Mouse (Mus musculus) embryonic fibroblast, embryonic 13.5 days (primary cell): ENCODE measurements around the gene Heatr5b. TPM values are rescaled to one million over a fixed set of nuclear protein-coding genes. Genes with fewer than 3 reads are reported as not detected.

Experiments used
- H3K27ac ChIP-seq: 2 replicates; pipeline ENCODE4 v1.5.1; 2012; ENCODE audit warnings: low read length, control low read depth, inconsistent platforms; ENCODE audit not compliant: insufficient read depth
- H3K4me1 ChIP-seq: 2 replicates; pipeline ENCODE4 v1.6.1; 2011; ENCODE audit warnings: low read length; ENCODE audit not compliant: control insufficient read depth, insufficient read depth
- H3K4me3 ChIP-seq: 2 replicates; pipeline ENCODE4 v1.5.1; 2011; ENCODE audit warnings: mild to moderate bottlenecking, control low read depth, low read length; ENCODE audit not compliant: insufficient read depth
- CTCF ChIP-seq: IDR thresholded peaks from 2 replicates; pipeline ENCODE4 v1.5.1; 2011; ENCODE audit warnings: mild to moderate bottlenecking, control low read depth, low read length, moderate library complexity, borderline replicate concordance; ENCODE audit not compliant: insufficient read depth
- POLR2A ChIP-seq: IDR thresholded peaks from 2 replicates; pipeline ENCODE4 v1.6.1; 2011; ENCODE audit warnings: low read depth, mild to moderate bottlenecking, control low read depth, low read length, moderate library complexity
- polyA plus RNA-seq: library from polyadenylated mRNA; stranded (reverse); fragments of >200 nt; gene quantifications from 2 replicates; pipeline ENCODE4 v1.2.4, GENCODE M21; 2011; ENCODE audit warnings: low read depth; ENCODE audit not compliant: missing spikeins, insufficient read length

Gene Heatr5b
- polyA plus RNA-seq, 1 experiment: 28.5 TPM

- no peak overlapping the region for H3K27ac ChIP-seq
- no peak overlapping the region for H3K4me3 ChIP-seq
- H3K4me1 ChIP-seq: no peaks in the 10 kb centered on the region
- TF ChIP-seq CTCF (no peak), POLR2A (no peak)
These were observed 126.7 kb downstream of the Heatr5b start for GRCm38 (mm10) chr17:78708422-78708821.

GRCm38 (mm10) chr17:78702988-78703387 is 132.2 kb downstream of the Heatr5b start:
- Histone ChIP-seq H3K4me3 (no peak overlapping the region), H3K4me1 (no peaks in the 10 kb centered on the region), H3K27ac (no peak overlapping the region)
- no peak for TF ChIP-seq CTCF
- no peak for TF ChIP-seq POLR2A

Other genes with a start within 250 kb of the Heatr5b start
- 26.6 and 29.2 TPM in 2 replicates for gene Strn, start 98.2 kb downstream of the Heatr5b start, polyA plus RNA-seq
- 34.6 and 43.3 TPM in 2 replicates for gene Gpatch11, start 203 bp upstream of the Heatr5b start, polyA plus RNA-seq
- 43.8 and 51.7 TPM in 2 replicates for gene Eif2ak2, start 47.2 kb upstream of the Heatr5b start, polyA plus RNA-seq
- gene Sult6b1, start 71.6 kb upstream of the Heatr5b start, polyA plus RNA-seq: not detected in 2 replicates
- gene Cebpzos, start 81.1 kb upstream of the Heatr5b start, polyA plus RNA-seq: 26.3 and 30.8 TPM in 2 replicates
- gene Cebpz, start 101.7 kb upstream of the Heatr5b start, polyA plus RNA-seq: 40.3 and 44.0 TPM in 2 replicates
- gene Ndufaf7, start 101.8 kb upstream of the Heatr5b start, polyA plus RNA-seq: 40.1 and 44.1 TPM in 2 replicates
- 37.2 and 48.3 TPM in 2 replicates for gene Prkd3, start 185.5 kb upstream of the Heatr5b start, polyA plus RNA-seq
- 6.1 and 9.7 TPM in 2 replicates for gene Qpct, start 216.5 kb upstream of the Heatr5b start, polyA plus RNA-seq